Mouse (Mus musculus) subcutaneous adipose tissue, adult 2 months (tissue): Measurements from ENCODE around the gene Gm38393. TPM values are rescaled to one million over a fixed set of nuclear protein-coding genes. Genes with fewer than 3 reads are reported as not detected.

Source experiments
- polyA plus RNA-seq: library from polyadenylated mRNA; depleted of rRNA; stranded (reverse); fragments of >200 nt; gene quantifications from 2 replicates; pipeline ENCODE4 v1.2.3, GENCODE M21; 2012; ENCODE audit warnings: low replicate concordance; rRNA removed

The Gm38393 gene
- polyA plus RNA-seq, result 0.40 and 0.55 TPM in 2 replicates

DNA sequence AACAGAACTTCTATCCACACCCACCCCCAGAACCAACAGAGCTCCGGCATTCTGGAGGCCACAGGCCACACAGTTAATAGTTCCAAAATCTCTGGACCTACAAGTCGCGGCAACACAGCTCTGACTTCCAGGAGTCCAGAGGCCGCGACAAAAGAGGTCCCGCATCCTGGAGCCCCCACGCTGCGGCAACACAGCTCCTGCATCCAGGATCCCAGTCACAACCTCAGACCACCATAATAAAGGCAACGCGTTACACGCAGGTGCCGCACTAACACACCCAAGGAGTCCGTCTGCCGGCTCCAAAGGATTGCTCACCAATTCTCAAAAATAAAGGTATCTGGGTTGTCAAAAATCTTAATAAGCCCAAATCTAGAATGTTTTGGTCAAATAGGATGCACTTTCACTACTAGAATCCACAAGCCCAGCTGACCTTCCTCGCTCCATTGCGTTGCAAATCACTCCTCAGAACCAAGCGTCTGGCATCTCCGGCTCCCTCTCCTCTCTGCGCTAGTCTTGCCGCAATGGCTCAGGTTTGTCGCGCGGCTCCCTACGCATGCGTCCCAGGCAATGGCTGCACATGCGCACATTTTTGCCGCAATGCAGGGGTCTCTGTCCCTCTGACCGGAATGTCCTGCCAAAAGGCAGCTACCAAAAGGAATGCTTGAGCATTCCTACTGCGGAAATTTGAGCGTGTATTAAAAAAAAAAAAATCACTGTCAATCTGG, at the start of gene Gm38393, which contains the start of gene Snurf:
TSS of gene Gm38393 (minus strand) at position 459 of the 725 bp plus-strand sequence.
TSS of gene Snurf (minus strand) at position 444 of the 725 bp plus-strand sequence.

Other genes with a start within 250 kb of the Gm38393 start
- gene Snurf, start within 50 bp of the Gm38393 start, polyA plus RNA-seq, result not detected in 2 replicates
- 20.2 and 37.7 TPM in 2 replicates for gene Snrpn, start 135.2 kb upstream of the Gm38393 start, polyA plus RNA-seq